Mouse (Mus musculus) ES-E14 (cell line): ENCODE measurements at regions not wholly inside any gene's neighbourhood (a gene's known extent, or its start where the extent isn't known, plus 50 kb on each side); places are given as distances from the start of the nearest gene placed in this dataset.
"Not testable (repeated sequence)": the region's sequence is repeated elsewhere in the genome, so short reads cannot be mapped to it uniquely, and the experiment has no call there.

Experiments
- DNase-seq: peaks from one replicate; pipeline ENCODE4 v3.0.0-alpha.2; 2013; ENCODE audit warnings: low read depth, low spot score
- H3K27ac ChIP-seq: 2 replicates; pipeline ENCODE4 v1.5.1; 2012; ENCODE audit warnings: low read depth, mild to moderate bottlenecking, low read length, moderate library complexity, mixed read lengths; ENCODE audit not compliant: poor library complexity, insufficient read depth, severe bottlenecking
- H3K36me3 ChIP-seq: 2 replicates; pipeline ENCODE4 v1.6.1; 2012; ENCODE audit warnings: mild to moderate bottlenecking, low read length, moderate library complexity, mixed read lengths; ENCODE audit not compliant: control insufficient read depth, poor library complexity, insufficient read depth, severe bottlenecking
- H3K4me1 ChIP-seq, 2 experiments: fragments of 150-350 bp in 1 of 2; sonication (generic) in 1 of 2; 2 replicates each; pipeline ENCODE4 v1.6.1; 2012; ENCODE audit warnings: low read length in 2 of 2, mild to moderate bottlenecking in 1 of 2, mixed read lengths in 1 of 2; ENCODE audit not compliant: control insufficient read depth in 2 of 2, insufficient read depth in 2 of 2, poor library complexity in 1 of 2
- H3K4me3 ChIP-seq, 2 experiments: fragments of 150-350 bp in 1 of 2; sonication (generic) in 1 of 2; 2 replicates each; pipeline ENCODE4 v1.5.1; 2012; ENCODE audit warnings: low read length in 2 of 2, low read depth in 1 of 2, mild to moderate bottlenecking in 1 of 2, mixed read lengths in 1 of 2; ENCODE audit not compliant: insufficient read depth in 1 of 2, poor library complexity in 1 of 2, severe bottlenecking in 1 of 2
- H3K9ac ChIP-seq: 2 replicates; pipeline ENCODE4 v1.6.1; 2012; ENCODE audit warnings: low read depth, mild to moderate bottlenecking, low read length, mixed read lengths; ENCODE audit not compliant: poor library complexity, insufficient read depth, severe bottlenecking
- H3K9me3 ChIP-seq: fragments of 150-350 bp; sonication (generic); 2 replicates; pipeline ENCODE4 v1.6.1; 2012; ENCODE audit warnings: low read depth, mild to moderate bottlenecking, low read length; ENCODE audit not compliant: control insufficient read depth, insufficient read depth
- CHD2 ChIP-seq: IDR thresholded peaks from 2 replicates; pipeline ENCODE4 v1.6.1; 2014; ENCODE audit warnings: mild to moderate bottlenecking, low read depth, low read length, inconsistent platforms
- HCFC1 ChIP-seq: IDR thresholded peaks from 2 replicates; pipeline ENCODE4 v1.6.1; 2012; ENCODE audit warnings: low read length, inconsistent platforms, borderline replicate concordance; ENCODE audit not compliant: insufficient read depth
- MAFK ChIP-seq: IDR thresholded peaks from 2 replicates; pipeline ENCODE4 v1.6.1; 2014; ENCODE audit warnings: mild to moderate bottlenecking, low read depth, low read length, inconsistent platforms; ENCODE audit not compliant: insufficient read depth
- ZC3H11A ChIP-seq: IDR thresholded peaks from 2 replicates; pipeline ENCODE4 v1.6.1; 2012; ENCODE audit warnings: low read depth, mild to moderate bottlenecking, inconsistent platforms, low read length, borderline replicate concordance
- ZNF384 ChIP-seq: IDR thresholded peaks from 2 replicates; pipeline ENCODE4 v1.6.1; 2012; ENCODE audit warnings: low read depth, low read length, inconsistent platforms
- in situ Hi-C, 2 experiments: fragments of 600-800 bp; cut with MboI; formaldehyde crosslinking; loops; one replicate each; pipeline ENCODE4 v1.15.1; 2025; ENCODE audit warnings: low sequenced_read_pairs in 2 of 2, inconsistent platforms in 1 of 2; ENCODE audit not compliant: unreplicated experiment in 2 of 2

DNA sequence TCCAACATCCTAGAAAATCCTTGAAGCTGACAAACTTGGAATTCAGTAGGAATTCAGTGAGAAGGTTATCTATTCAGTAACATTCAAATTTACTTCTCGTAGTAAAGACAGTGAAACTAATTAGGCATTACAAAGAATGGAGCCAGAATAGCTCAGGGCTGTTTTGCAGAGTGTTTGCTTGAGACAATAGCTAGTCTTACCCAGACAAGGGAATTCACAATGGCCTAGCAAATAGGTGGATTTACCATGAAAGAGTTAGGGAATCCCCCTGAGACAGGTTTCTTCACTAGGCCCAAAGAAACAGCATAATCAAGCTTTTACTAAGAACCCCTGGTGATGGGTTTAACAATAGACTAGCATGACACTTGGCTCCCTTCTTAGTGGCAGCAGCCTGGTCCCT, 699.2 kb upstream of the Dmd start:
- in situ Hi-C loops, H3K4me3 ChIP-seq, H3K9ac ChIP-seq, H3K27ac ChIP-seq, H3K9me3 ChIP-seq, H3K4me1 ChIP-seq, DNase-seq, H3K36me3 ChIP-seq: not testable (repeated sequence)

DNA sequence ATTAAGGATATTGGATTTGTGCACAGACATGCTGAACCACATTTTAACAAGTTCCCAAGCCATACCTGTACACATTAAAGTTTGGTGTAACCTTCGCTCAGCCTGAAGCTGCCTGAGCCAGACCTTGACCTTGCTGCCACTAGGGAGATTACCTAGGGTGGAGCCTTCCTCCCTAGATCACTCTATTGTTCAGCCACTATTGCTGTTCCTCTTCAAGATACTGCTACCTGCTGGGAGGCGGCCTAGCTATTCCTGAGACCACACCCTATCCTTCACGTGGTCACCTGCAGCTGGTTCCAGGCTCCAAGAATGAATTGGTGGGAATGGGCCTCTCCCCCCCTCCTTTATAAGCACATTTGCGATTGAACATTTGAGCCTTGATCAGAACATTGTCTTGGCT, 666.3 kb upstream of the Dmd start:
- H3K27ac ChIP-seq, H3K4me1 ChIP-seq, H3K36me3 ChIP-seq, H3K9ac ChIP-seq, H3K9me3 ChIP-seq, H3K4me3 ChIP-seq, in situ Hi-C loops, DNase-seq: not testable (repeated sequence)

DNA sequence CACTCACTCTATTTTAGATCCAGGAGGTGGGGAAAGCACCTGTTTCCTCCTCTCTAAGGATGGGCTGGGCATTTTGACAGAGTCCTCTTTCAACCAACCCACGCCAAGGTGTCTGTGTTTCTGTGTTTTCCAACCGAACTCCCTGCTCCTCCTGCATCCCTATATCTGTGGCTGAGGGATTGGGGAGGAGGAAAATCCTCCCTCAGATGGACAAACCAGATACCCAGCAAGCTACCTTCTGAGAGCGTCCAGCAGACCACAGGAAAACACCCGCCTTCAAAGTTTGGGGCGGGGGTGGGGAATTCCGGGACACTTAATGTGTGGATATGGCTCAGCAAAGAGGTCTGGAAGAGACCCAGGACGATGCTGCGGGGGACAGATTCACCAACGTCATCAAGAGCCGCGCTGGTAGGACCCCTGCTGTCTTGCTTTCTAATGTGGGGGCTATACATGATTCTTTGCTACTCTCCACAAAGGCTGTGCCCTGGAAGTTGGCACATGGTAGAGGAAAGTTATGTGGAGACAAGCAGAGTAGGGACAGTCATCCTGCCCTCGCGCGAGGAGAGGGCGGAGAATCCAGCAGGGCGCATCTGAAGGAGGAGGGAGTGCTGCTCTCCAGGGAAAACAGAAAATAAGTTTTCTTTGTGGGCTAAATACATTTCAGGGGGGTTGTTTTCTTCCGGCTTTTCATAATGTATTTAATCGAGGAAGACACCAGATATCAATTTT, 637.7 kb upstream of the Dmd start:
- H3K9me3 ChIP-seq, result no peaks in the 10 kb centered on the region
- H3K9ac ChIP-seq, result no peak overlapping the region
- H3K27ac ChIP-seq, result no peak overlapping the region
- in situ Hi-C loops, result no loop called here
- DNase-seq, result no peak
- no peaks in the 10 kb centered on the region for H3K4me1 ChIP-seq
- no peak for TF ChIP-seq ZNF384
- TF ChIP-seq CHD2, result no peak
- TF ChIP-seq MAFK, result no peak
- TF ChIP-seq ZC3H11A, result no peak
- TF ChIP-seq HCFC1, result no peak
- no peaks in the 10 kb centered on the region for H3K36me3 ChIP-seq
- 0 out of 4 replicates have a peak overlapping the region, but pooled peaks of 1 of the 2 experiments have one; percentile 12 for H3K4me3 ChIP-seq
